Mouse (Mus musculus): ENCODE data around the gene Aebp1. TPM values are rescaled to one million over a fixed set of nuclear protein-coding genes. Genes with fewer than 3 reads are reported as not detected.

Gene Aebp1
- polyA plus RNA-seq, 1 experiment from 2014 or later = 12.5 TPM

- ChIA-PET POLR2A (interaction anchor here (0.7 to 1.2 kb wide), 2 partner anchors 10 to 31 kb away, joined by 3 read pairs; partner anchors contain the start of gene Pold2), CTCF (interaction anchor here (1.3 kb wide), 1 partner anchor 12 kb away, joined by 3 read pairs; no protein-coding TSS in a partner anchor)
- no peak for TF ChIP-seq CTCF (IDR thresholded peaks at IDR 0.05)
- ATAC-seq = no peak
- DNase-seq (ENCODE audit: low read depth, low spot score) = no peak
- in situ Hi-C loops (cut with MboI; ENCODE audit: low pct_unique_long_range_greater_than_20kb) = loop anchor here (25.0 kb wide), 1 partner anchor 1581 kb away; no protein-coding TSS in a partner anchor
- H3K27me3 ChIP-seq = no peaks in the 10 kb centered on the region
These were observed 6.6 kb downstream of the Aebp1 start for GRCm38 (mm10) chr11:5868324-5868723.

GRCm38 (mm10) chr11:5869331-5869730 lies 7.6 kb downstream of the Aebp1 start:
- in situ Hi-C loops (cut with MboI; ENCODE audit: low pct_unique_long_range_greater_than_20kb) = loop anchor here (25.0 kb wide), 1 partner anchor 1582 kb away; no protein-coding TSS in a partner anchor
- ChIA-PET POLR2A (interaction anchor here (1.2 kb wide), 1 partner anchor 9 kb away, joined by 3 read pairs; the partner anchor contains the start of gene Pold2), CTCF (no interaction called here)
- ATAC-seq (no peak), DNase-seq (ENCODE audit: low read depth, low spot score) (no peak)
- no peak for TF ChIP-seq CTCF (IDR thresholded peaks at IDR 0.05)
- no peaks in the 10 kb centered on the region for H3K27me3 ChIP-seq

- no peak for TF ChIP-seq CTCF (IDR thresholded peaks at IDR 0.05)
- ChIA-PET POLR2A (no interaction called here), CTCF (no interaction called here)
- ATAC-seq (no peak), DNase-seq (ENCODE audit: low read depth, low spot score) (no peak)
- in situ Hi-C loops (cut with MboI; ENCODE audit: low pct_unique_long_range_greater_than_20kb) = loop anchor here (25.0 kb wide), 1 partner anchor 1583 kb away; no protein-coding TSS in a partner anchor
- no peaks in the 10 kb centered on the region for H3K27me3 ChIP-seq
These were observed 8.3 kb downstream of the Aebp1 start for GRCm38 (mm10) chr11:5870069-5870468.

- CTCF ChIA-PET = interaction anchor here (1.0 to 1.5 kb wide), 3 partner anchors 14 to 36 kb away, joined by 3 to 4 read pairs (median 4); no protein-coding TSS in a partner anchor
- ATAC-seq = no peak
- in situ Hi-C loops (cut with MboI; ENCODE audit: low pct_unique_long_range_greater_than_20kb) = loop anchor here (25.0 kb wide), 1 partner anchor 1585 kb away; no protein-coding TSS in a partner anchor
- POLR2A ChIA-PET = no interaction called here
- no peak for DNase-seq (ENCODE audit: low read depth, low spot score)
- TF ChIP-seq CTCF (IDR thresholded peaks at IDR 0.05) = no peak
- H3K27me3 ChIP-seq = no peaks in the 10 kb centered on the region
These were observed 11.0 kb downstream of the Aebp1 start for GRCm38 (mm10) chr11:5872707-5873106.

GRCm38 (mm10) chr11:5873192-5873591 lies 11.4 kb downstream of the Aebp1 start:
- TF ChIP-seq CTCF (IDR thresholded peaks at IDR 0.05) = no peak
- ATAC-seq = no peak

GRCm38 (mm10) chr11:5877421-5877820 lies 15.7 kb downstream of the Aebp1 start:
- ATAC-seq (no peak), DNase-seq (ENCODE audit: low read depth, low spot score) (no peak)
- TF ChIP-seq CTCF (IDR thresholded peaks at IDR 0.05) = no peak
- in situ Hi-C loops (cut with MboI; ENCODE audit: low pct_unique_long_range_greater_than_20kb) = no loop called here
- no peaks in the 10 kb centered on the region for H3K27me3 ChIP-seq
- ChIA-PET POLR2A (interaction anchor here (0.6 to 3.6 kb wide), 8 partner anchors 11 to 913 kb away, joined by 3 to 20 read pairs (median 7); partner anchors contain the start of gene Polm), CTCF (interaction anchor here (0.9 to 5.1 kb wide), 6 partner anchors 9 to 41 kb away, joined by 3 to 26 read pairs (median 10); no protein-coding TSS in a partner anchor)

More at GRCm38 (mm10) chr11:5873192-5873591, 11.4 kb downstream of the Aebp1 start:
- CTCF ChIA-PET = interaction anchor here (1.0 to 1.5 kb wide), 3 partner anchors 13 to 37 kb away, joined by 3 to 4 read pairs (median 4); no protein-coding TSS in a partner anchor
- no peak for DNase-seq (ENCODE audit: low read depth, low spot score)
- H3K27me3 ChIP-seq = no peaks in the 10 kb centered on the region
- POLR2A ChIA-PET = no interaction called here
- in situ Hi-C loops (cut with MboI; ENCODE audit: low pct_unique_long_range_greater_than_20kb) = loop anchor here (25.0 kb wide), 1 partner anchor 1586 kb away; no protein-coding TSS in a partner anchor

- H3K27me3 ChIP-seq = no peaks in the 10 kb centered on the region
- in situ Hi-C loops (cut with MboI; ENCODE audit: low pct_unique_long_range_greater_than_20kb) = no loop called here
- ChIA-PET POLR2A (interaction anchor here (0.6 to 3.6 kb wide), 11 partner anchors 9 to 913 kb away, joined by 3 to 20 read pairs (median 5); partner anchors contain the start of gene Polm), CTCF (interaction anchor here (0.9 to 5.1 kb wide), 7 partner anchors 8 to 42 kb away, joined by 3 to 26 read pairs (median 15); no protein-coding TSS in a partner anchor)
- peak; percentile 96 for ATAC-seq
- peak; percentile 92 for DNase-seq (ENCODE audit: low read depth, low spot score)
- no peak for TF ChIP-seq CTCF (IDR thresholded peaks at IDR 0.05)
These were observed 16.3 kb downstream of the Aebp1 start, which contains the start of gene Pold2 for GRCm38 (mm10) chr11:5877921-5878526. Gene Pold2 (minus strand): TSS chr11:5878292.

- in situ Hi-C loops (cut with MboI; ENCODE audit: low pct_unique_long_range_greater_than_20kb) = no loop called here
- H3K27me3 ChIP-seq = no peaks in the 10 kb centered on the region
- TF ChIP-seq CTCF (IDR thresholded peaks at IDR 0.05) = no peak
- DNase-seq (ENCODE audit: low read depth, low spot score) = no peak
- CTCF ChIA-PET = interaction anchor here (1.4 to 5.1 kb wide), 5 partner anchors 8 to 91 kb away, joined by 3 to 26 read pairs (median 15); partner anchors contain the start of gene Dbnl
- POLR2A ChIA-PET = interaction anchor here (1.1 to 3.6 kb wide), 7 partner anchors 10 to 75 kb away, joined by 3 to 20 read pairs (median 4); partner anchors contain the start of gene Polm
- no peak for ATAC-seq
These were observed 16.9 kb downstream of the Aebp1 start for GRCm38 (mm10) chr11:5878661-5879060.

GRCm38 (mm10) chr11:5879905-5880304 lies 18.2 kb downstream of the Aebp1 start:
- in situ Hi-C loops (cut with MboI; ENCODE audit: low pct_unique_long_range_greater_than_20kb) = loop anchor here (5.0 kb wide), 1 partner anchor 33 kb away; no protein-coding TSS in a partner anchor
- ATAC-seq (no peak), DNase-seq (ENCODE audit: low read depth, low spot score) (no peak)
- no peaks in the 10 kb centered on the region for H3K27me3 ChIP-seq
- CTCF ChIA-PET = interaction anchor here (0.6 to 3.3 kb wide), 12 partner anchors 9 to 92 kb away, joined by 3 to 19 read pairs (median 3); partner anchors contain the start of gene Dbnl
- TF ChIP-seq CTCF (IDR thresholded peaks at IDR 0.05) = no peak
- POLR2A ChIA-PET = interaction anchor here (3.5 kb wide), 1 partner anchor 43 kb away, joined by 20 read pairs; the partner anchor contains the start of gene Polm

GRCm38 (mm10) chr11:5882518-5882917 lies 20.8 kb downstream of the Aebp1 start:
- ChIA-PET CTCF (interaction anchor here (1.1 to 2.2 kb wide), 4 partner anchors 31 to 91 kb away, joined by 3 to 6 read pairs (median 5); no protein-coding TSS in a partner anchor), POLR2A (interaction anchor here (1.2 kb wide), 1 partner anchor 30 kb away, joined by 5 read pairs; no protein-coding TSS in a partner anchor)
- no peaks in the 10 kb centered on the region for H3K27me3 ChIP-seq
- in situ Hi-C loops (cut with MboI; ENCODE audit: low pct_unique_long_range_greater_than_20kb) = loop anchor here (5.0 kb wide), 1 partner anchor 35 kb away; no protein-coding TSS in a partner anchor
- no peak for DNase-seq (ENCODE audit: low read depth, low spot score)
- ATAC-seq = no peak
- no peak for TF ChIP-seq CTCF (IDR thresholded peaks at IDR 0.05)

Measured in Patski (cell line).